Mouse (Mus musculus): ENCODE measurements around the gene Osbpl7.
A peak's percentile ranks its signal among the peaks of the same experiment; 100 is the strongest.

Gene Osbpl7

GRCm38 (mm10) chr11:97082977-97083376, 32.5 kb downstream of the Osbpl7 start:
- peak; percentile 63 for DNase-seq (ENCODE audit: low read depth, low spot score)

- no peak for DNase-seq (ENCODE audit: low read depth, low spot score)
Measured at GRCm38 (mm10) chr11:97083401-97084140, 33.1 kb downstream of the Osbpl7 start.

GRCm38 (mm10) chr11:97084821-97085505, 34.5 kb downstream of the Osbpl7 start:
- no peak for DNase-seq (ENCODE audit: low read depth, low spot score)

- no peak for DNase-seq (ENCODE audit: low read depth, low spot score)
Measured at GRCm38 (mm10) chr11:97086365-97086764, 35.9 kb downstream of the Osbpl7 start.

GRCm38 (mm10) chr11:97094600-97094999, 44.2 kb downstream of the Osbpl7 start:
- DNase-seq (ENCODE audit: low read depth, low spot score) = no peak

- no peak for DNase-seq (ENCODE audit: low read depth, low spot score)
Measured at GRCm38 (mm10) chr11:97098791-97099190, 48.4 kb downstream of the Osbpl7 start.

- DNase-seq (ENCODE audit: low read depth, low spot score) = peak; percentile 48
Measured at GRCm38 (mm10) chr11:97101722-97102121, 51.3 kb downstream of the Osbpl7 start.

- DNase-seq (ENCODE audit: low read depth, low spot score) = no peak
Measured at GRCm38 (mm10) chr11:97103163-97104090, 53.0 kb downstream of the Osbpl7 start.

GRCm38 (mm10) chr11:97104091-97104483, 53.7 kb downstream of the Osbpl7 start:
- DNase-seq (ENCODE audit: low read depth, low spot score) = no peak

GRCm38 (mm10) chr11:97108976-97109375, 58.5 kb downstream of the Osbpl7 start:
- DNase-seq (ENCODE audit: low read depth, low spot score) = no peak

- no peak for DNase-seq (ENCODE audit: low read depth, low spot score)
Measured at GRCm38 (mm10) chr11:97112519-97113125, 62.2 kb downstream of the Osbpl7 start.

GRCm38 (mm10) chr11:97114671-97115601, 64.5 kb downstream of the Osbpl7 start, which contains the start of gene Tbx21:
Gene Tbx21 (minus strand): TSS chr11:97115331.
- no peak for DNase-seq (ENCODE audit: low read depth, low spot score)

GRCm38 (mm10) chr11:97115797-97116196, 65.4 kb downstream of the Osbpl7 start:
- DNase-seq (ENCODE audit: low read depth, low spot score) = no peak

Measured in forelimb bud, embryonic 11.5 days (tissue).